Mouse (Mus musculus) heart, postnatal 0 days (tissue): ENCODE results near the gene Slc8a3. TPM values are rescaled to one million over a fixed set of nuclear protein-coding genes. Genes with fewer than 3 reads are reported as not detected.

ENCODE experiments used
- ATAC-seq: fragments of 200-750 bp; cut with Nextera tagmentation; 2 replicates; pipeline ENCODE4 v1.8.0; 2017; ENCODE audit warnings: low read depth, moderate number of reproducible peaks, moderate library complexity; ENCODE audit not compliant: insufficient read depth
- DNase-seq: peaks from one replicate; pipeline ENCODE4 v3.0.0-alpha.2; 2016; ENCODE audit warnings: low spot score
- H3K27ac ChIP-seq: fragments of 300-500 bp; sonication (generic); 2 replicates; pipeline ENCODE4 v1.5.1; 2014; ENCODE audit warnings: low read depth, mild to moderate bottlenecking
- H3K27me3 ChIP-seq: fragments of 300-500 bp; sonication (generic); 2 replicates; pipeline ENCODE4 v1.6.1; 2014; ENCODE audit warnings: low read length, mixed read lengths; ENCODE audit not compliant: control insufficient read depth, insufficient read depth
- H3K36me3 ChIP-seq: fragments of 300-500 bp; sonication (generic); replicated peaks from 2 replicates; pipeline ENCODE4 v1.6.1; 2014; ENCODE audit warnings: low read length, mixed read lengths; ENCODE audit not compliant: control insufficient read depth, insufficient read depth
- H3K4me1 ChIP-seq: fragments of 300-500 bp; sonication (generic); 2 replicates; pipeline ENCODE4 v1.6.1; 2014; ENCODE audit warnings: antibody characterized with exemption; ENCODE audit not compliant: control insufficient read depth, insufficient read depth
- H3K4me2 ChIP-seq: fragments of 300-500 bp; sonication (generic); 2 replicates; pipeline ENCODE4 v1.6.1; 2014; ENCODE audit warnings: low read depth, mild to moderate bottlenecking, low read length, moderate library complexity
- H3K4me3 ChIP-seq: fragments of 300-500 bp; sonication (generic); 2 replicates; pipeline ENCODE4 v1.5.1; 2014; ENCODE audit warnings: low read depth, low read length
- H3K9ac ChIP-seq: fragments of 300-500 bp; sonication (generic); replicated peaks from 2 replicates; pipeline ENCODE4 v1.6.1; 2014; ENCODE audit warnings: low read depth, low read length, mixed read lengths
- H3K9me3 ChIP-seq: fragments of 300-500 bp; sonication (generic); replicated peaks from 2 replicates; pipeline ENCODE4 v1.6.1; 2016; ENCODE audit warnings: low read length; ENCODE audit not compliant: control insufficient read depth
- CTCF ChIP-seq: IDR thresholded peaks from 2 replicates; pipeline ENCODE4 v1.5.1; 2016; ENCODE audit warnings: antibody characterized with exemption, control low read depth, low read depth
- EP300 ChIP-seq: IDR thresholded peaks from 2 replicates; pipeline ENCODE4 v1.6.1; 2016; ENCODE audit warnings: antibody characterized with exemption, low read depth
- WGBS: fragments of 180-500 bp; shearing (Covaris S2); extraction: QIAGEN DNeasy Blood & Tissue Kit; methylation state at CpG from one replicate; pipeline ENCODE4 v1.1.7; 2014; 5-methylcytosine and 5-hydroxymethylcytosine counted together
- polyA plus RNA-seq: library from polyadenylated mRNA; unstranded; fragments of >200 nt; fragmentation: Nextera tagmentation; extraction: Ambion mirVana; gene quantifications from 2 replicates; pipeline ENCODE4 v1.2.1, GENCODE M21; 2015
- total RNA-seq: library from RNA; depleted of rRNA; stranded (reverse); fragments of >200 nt; gene quantifications from 2 replicates; pipeline ENCODE4 v1.2.3, GENCODE M21; 2014; ENCODE audit warnings: low replicate concordance

The Slc8a3 gene
- total and polyA plus RNA-seq, 2 experiments from 2014 or later: 0.15 TPM; not detected in 1

DNA sequence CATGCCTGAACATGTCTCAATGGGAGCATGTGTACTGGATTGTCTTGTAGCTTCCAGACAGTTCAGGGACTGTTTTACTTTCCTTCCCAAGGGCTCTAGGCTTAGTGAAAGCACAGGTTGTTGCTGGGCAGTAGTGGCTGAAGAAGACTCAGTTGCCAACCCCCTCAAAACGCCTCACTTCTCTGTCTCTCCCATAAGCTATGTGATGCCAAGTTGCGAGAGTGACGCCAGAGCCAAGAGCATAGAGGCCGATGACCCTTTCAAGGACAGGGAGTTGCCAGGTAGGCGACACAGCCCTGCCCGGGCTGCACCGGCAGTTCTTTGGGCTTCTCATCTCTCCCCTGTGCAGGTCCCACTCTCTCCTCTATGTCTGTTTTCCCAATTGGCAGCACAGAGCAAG lies 164.9 kb downstream of the Slc8a3 start:
- TF ChIP-seq CTCF: no peak
- TF ChIP-seq EP300: no peak
- 80% methylated on average over 7 of the region's 7 CpGs for WGBS
- Histone ChIP-seq H3K36me3 (no peaks in the 10 kb centered on the region), H3K4me2 (no peak overlapping the region), H3K9ac (no peak overlapping the region), H3K27me3 (no peaks in the 10 kb centered on the region), H3K4me1 (no peaks in the 10 kb centered on the region), H3K27ac (no peak overlapping the region), H3K4me3 (no peak overlapping the region), H3K9me3 (no peaks in the 10 kb centered on the region)
- DNase-seq: no peak
- ATAC-seq: no peak

DNA sequence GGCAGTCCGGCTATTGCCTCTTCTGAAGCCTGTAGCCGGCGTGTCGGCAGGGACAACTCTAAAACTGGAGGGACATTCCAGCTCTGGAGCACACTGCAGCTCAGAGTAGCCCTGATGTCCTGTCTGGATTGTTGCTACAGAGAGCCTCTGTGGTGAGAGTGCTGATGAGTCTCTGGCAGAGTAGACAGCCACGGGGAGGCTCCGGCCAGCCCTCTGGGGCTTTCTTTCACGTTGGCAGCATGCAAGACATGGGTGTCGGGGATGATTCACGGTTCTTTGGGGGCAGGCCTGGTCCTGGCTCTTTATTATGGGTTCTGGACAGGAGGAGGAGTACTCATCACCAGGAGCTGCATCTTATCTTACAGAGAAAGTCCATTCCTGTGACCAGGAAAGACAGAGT lies 165.8 kb downstream of the Slc8a3 start:
- no peak overlapping the region for H3K4me3 ChIP-seq
- H3K4me1 ChIP-seq: no peaks in the 10 kb centered on the region
- H3K36me3 ChIP-seq: no peaks in the 10 kb centered on the region
- H3K4me2 ChIP-seq: no peak overlapping the region
- no peak for DNase-seq
- no peak overlapping the region for H3K27ac ChIP-seq
- TF ChIP-seq EP300 (no peak), CTCF (no peak)
- WGBS: 61% methylated on average over 9 of the region's 9 CpGs
- no peaks in the 10 kb centered on the region for H3K27me3 ChIP-seq
- no peak overlapping the region for H3K9ac ChIP-seq
- no peak for ATAC-seq
- H3K9me3 ChIP-seq: no peaks in the 10 kb centered on the region

DNA sequence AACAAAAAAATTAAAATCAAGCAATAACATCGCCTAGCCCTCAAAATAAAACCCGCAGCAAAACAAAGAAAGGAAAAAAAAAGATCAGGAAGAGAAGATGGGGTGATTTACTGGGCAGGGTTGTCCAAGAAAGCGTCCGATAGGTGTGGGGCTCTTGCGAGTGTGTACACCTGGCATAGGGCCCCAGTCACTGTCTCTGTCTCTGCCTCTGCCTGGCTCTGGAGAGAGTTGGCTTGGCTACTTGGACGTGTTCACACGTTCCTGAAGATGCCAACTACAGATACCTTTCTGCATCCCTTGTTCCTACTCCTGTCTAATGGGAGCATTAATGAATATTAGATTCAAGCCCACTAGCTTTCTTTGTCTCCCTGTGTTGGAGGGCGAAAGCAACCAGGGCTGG lies 166.4 kb downstream of the Slc8a3 start:
- TF ChIP-seq CTCF (no peak), EP300 (no peak)
- no peaks in the 10 kb centered on the region for H3K36me3 ChIP-seq
- H3K9ac ChIP-seq: no peak overlapping the region
- H3K9me3 ChIP-seq: no peaks in the 10 kb centered on the region
- no peaks in the 10 kb centered on the region for H3K4me1 ChIP-seq
- DNase-seq (no peak), ATAC-seq (no peak)
- H3K27me3 ChIP-seq: no peaks in the 10 kb centered on the region
- no peak overlapping the region for H3K4me3 ChIP-seq
- no peak overlapping the region for H3K4me2 ChIP-seq
- 80% methylated on average over 8 of the region's 8 CpGs for WGBS
- no peak overlapping the region for H3K27ac ChIP-seq

GRCm38 (mm10) chr12:81166092-81166491 lies 166.9 kb downstream of the Slc8a3 start:
- no peak for TF ChIP-seq CTCF
- no peak for TF ChIP-seq EP300
- no peaks in the 10 kb centered on the region for H3K9me3 ChIP-seq
- DNase-seq: no peak
- ATAC-seq: no peak
- WGBS: 65% methylated on average over 10 of the region's 10 CpGs
- H3K9ac ChIP-seq: no peak overlapping the region
- H3K4me1 ChIP-seq: no peaks in the 10 kb centered on the region
- no peaks in the 10 kb centered on the region for H3K36me3 ChIP-seq
- H3K4me3 ChIP-seq: no peak overlapping the region
- no peak overlapping the region for H3K4me2 ChIP-seq
- no peaks in the 10 kb centered on the region for H3K27me3 ChIP-seq
- H3K27ac ChIP-seq: no peak overlapping the region

GRCm38 (mm10) chr12:81163566-81163965 lies 169.4 kb downstream of the Slc8a3 start:
- Histone ChIP-seq H3K9me3 (no peaks in the 10 kb centered on the region), H3K27ac (no peak overlapping the region), H3K27me3 (no peaks in the 10 kb centered on the region), H3K4me3 (no peak overlapping the region), H3K4me2 (no peak overlapping the region), H3K9ac (no peak overlapping the region), H3K4me1 (no peaks in the 10 kb centered on the region), H3K36me3 (no peaks in the 10 kb centered on the region)
- no peak for TF ChIP-seq EP300
- TF ChIP-seq CTCF: no peak
- ATAC-seq (no peak), DNase-seq (no peak)
- 73% methylated on average over 3 of the region's 3 CpGs for WGBS

DNA sequence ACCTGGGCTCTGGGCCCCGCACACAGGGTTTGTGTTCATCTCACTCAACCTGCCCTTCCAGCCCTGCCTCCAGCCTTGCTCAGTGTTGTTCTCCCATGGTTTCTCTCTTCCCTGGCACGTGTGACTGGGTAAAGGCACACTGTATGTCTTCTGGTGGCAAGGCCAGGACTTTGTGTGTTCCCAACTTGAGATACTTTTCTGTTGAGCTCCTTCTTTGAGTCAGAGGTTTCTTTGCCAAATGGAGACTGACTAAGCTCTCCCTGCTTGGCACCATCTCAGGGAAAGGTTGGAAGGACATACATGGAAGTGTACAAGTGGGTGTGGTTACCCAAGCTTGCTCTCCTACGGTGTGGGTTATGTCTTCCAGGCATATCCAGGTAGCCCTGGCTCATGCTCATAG lies 169.8 kb downstream of the Slc8a3 start:
- Histone ChIP-seq H3K9ac (no peak overlapping the region), H3K4me2 (no peak overlapping the region), H3K4me3 (no peak overlapping the region), H3K9me3 (no peaks in the 10 kb centered on the region), H3K4me1 (no peaks in the 10 kb centered on the region), H3K27me3 (no peaks in the 10 kb centered on the region), H3K27ac (no peak overlapping the region), H3K36me3 (no peaks in the 10 kb centered on the region)
- TF ChIP-seq EP300: no peak
- WGBS: 72% methylated on average over 3 of the region's 3 CpGs
- no peak for ATAC-seq
- DNase-seq: no peak
